Mouse (Mus musculus) adrenal gland, adult (tissue): ENCODE measurements at regions not wholly inside any gene's neighbourhood (a gene's known extent, or its start where the extent isn't known, plus 50 kb on each side); places are given as distances from the start of the nearest gene placed in this dataset.

Experiments
- DNase-seq, 2 experiments: peaks; one replicate each; pipeline ENCODE4 v3.0.0; 2022 to 2023; ENCODE audit warnings: low spot score in 1 of 2; ENCODE audit not compliant: inconsistent age in 2 of 2

DNA sequence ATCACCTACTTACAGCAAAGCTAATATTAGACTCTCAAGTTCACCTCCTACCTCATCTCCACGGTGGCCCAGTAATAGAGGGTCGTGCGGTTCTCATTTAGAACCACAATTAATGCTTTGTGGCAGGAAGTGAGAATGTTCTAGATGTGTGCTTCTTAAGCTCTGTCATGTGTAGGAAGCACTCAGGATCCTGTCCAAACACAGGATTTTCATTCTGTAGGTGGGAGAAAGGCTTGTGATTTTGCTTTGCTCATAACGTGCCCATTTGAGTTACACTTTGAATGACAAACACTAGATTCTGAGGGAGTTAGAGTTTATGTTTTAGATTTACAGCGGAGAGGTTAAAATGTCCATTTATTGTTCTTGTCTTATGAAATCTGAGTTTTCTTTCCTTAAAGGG is 308.0 kb upstream of the Gm15217 start:
- no peak for DNase-seq

DNA sequence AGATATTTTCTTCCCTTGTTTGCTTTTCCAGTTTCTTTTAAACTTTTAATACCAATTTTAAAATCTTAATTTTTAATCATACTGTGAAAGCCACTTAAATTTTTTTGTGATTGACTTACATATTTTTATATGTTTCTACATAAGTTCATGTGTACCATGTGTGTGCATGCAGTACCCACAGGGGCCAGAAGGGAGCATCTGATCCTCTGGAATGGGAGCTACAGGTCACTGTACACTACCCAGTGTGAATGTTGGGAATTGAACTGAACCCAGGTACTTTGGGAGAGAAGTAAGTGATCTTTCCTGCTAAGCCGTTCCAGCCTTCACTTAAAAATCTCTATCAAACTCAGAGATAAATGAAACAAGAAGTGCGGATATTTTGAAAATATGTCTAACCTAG is 302.5 kb upstream of the Gm15217 start:
- DNase-seq: no peak

DNA sequence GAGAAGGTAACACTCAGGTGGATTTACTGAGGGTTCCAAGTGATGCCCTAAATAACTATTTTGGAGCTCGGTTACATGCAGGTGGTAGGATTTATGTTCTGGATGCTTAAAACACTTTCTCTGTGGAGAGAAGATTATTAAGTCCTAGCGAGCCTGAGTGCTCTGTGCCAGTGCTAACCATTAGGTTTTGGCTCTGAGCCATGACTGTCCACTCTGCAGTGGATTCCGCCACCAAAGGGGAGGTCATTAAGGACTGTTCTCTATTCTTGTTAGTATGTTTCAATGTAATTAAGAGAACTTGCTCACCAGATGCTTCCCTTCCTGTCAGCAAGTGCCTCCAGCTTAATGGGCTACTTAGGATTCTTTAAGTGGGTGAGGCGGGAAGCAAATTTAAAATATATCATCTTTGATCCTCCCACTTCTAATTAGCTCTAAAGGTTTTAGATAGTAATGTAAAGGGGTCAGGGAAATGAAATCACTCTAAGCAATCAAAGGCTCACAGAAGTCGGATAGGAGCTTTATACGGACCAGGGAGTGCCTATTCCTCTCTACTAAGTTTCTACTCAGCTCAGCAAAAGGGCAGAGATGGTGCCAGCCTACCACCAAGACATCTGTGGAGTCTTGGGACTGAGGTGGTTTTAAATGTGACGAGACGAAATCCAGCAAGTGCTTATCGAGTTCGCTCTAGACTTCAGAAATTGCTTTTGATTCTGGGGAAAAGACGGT is 301.6 kb upstream of the Gm15217 start:
- no peak for DNase-seq

DNA sequence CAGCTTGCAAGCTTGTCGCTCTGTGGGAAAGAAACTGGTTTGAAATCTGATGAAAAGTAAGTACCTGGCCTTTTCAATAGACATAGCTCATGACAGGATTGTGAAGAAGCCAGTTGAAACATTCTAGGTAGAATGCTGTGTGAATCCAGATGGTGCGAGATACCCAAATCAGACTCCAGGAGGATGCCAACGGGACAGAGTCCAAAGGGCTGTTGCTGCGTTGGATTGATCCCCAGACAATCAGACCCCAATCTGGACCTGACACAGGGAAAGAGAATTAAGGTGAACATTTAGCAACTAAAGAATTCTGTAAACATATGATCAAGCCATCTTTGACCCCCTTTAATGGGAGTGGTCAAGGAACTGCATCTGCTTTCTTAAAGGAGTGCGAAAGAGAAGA is 296.6 kb upstream of the Gm15217 start:
- DNase-seq: no peak

DNA sequence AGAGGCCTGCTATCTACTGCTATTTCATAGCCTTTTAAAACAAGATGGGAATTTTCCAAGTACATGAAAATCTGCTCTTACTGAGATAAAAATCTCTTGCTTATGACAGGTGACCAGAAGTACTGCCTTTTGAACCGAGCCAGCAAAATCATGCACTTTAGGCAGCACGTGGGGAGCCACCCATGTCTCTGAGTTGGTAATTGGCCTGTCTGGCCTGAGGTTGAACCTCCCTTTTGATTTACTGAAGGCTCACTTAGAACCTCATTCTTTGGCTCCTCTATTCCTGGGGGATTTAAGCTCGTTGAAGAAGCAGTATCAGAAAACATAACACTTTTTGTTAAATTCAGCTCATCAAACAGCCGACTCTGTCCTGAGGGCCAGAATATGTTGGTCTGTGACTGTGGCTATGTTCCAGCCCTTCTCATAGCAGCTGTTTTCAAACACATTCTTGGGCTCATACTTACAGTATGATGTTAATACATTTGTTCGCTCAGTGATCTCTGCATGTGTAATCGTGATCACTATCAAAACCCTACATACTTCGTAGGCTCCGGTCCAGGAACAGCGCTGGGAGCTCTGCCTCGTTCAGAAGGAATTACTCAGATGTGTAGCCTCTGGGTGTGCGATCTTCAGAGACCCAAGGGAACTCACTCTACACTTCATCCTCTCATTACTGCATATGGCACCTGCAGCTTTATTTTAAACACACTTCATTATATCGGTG is 290.1 kb upstream of the Gm15217 start:
- no peak for DNase-seq

DNA sequence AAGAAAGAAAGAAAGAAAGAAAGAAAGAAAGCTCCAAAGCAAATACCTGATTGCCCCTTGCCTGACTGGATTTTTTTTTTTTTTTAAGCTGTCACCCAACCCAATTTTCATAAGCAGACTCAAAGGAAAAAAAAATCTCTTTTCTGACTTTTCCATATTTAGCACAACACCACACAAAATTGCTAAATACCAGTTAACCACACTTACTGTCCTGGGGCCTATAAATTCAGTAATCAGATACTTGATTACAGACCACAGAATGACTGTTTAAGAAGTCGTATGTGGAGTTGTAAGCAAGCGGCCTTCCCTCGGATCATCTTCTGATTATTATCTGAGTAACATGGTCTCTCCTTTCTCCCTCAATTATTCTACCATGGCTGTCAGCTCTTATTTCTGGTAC is 263.3 kb upstream of the Gm15217 start:
- DNase-seq: no peak

DNA sequence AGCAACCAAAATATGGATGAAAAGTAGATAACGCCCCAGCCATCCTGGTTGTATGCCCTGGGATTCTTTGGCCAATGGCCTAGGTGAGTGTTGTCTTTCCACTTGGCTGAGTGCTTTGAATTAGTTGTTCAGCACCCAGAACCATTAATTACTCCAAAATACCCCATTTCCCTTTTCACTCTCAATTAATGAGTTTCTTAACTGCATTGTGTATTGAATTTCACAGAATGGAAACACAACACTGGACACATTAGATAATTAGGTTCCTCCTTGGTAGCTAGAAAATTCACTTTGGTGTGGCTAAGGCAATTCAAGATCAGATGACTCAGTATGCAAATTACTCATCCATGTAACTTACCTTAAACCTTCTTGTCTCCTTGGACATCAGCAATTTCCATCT is 252.7 kb upstream of the Gm15217 start:
- no peak for DNase-seq

DNA sequence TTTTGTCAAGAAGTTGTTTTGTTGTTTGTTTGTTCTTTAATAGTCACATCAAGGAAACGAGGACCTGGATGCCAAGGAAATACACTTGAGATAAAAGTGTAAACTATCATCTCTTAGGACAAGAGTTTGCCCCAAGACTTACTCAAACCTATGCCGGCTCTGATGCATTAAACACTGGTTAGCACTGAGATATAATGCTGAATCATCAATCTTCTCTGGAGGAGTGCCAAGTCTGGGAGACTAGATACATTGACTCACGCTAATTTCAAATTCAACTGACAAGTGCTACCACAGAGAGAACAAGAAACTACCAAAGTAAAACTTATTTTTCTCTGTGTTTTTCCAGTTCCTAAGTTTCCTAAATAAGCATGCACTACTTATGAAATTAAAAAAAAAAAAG is 249.5 kb upstream of the Gm15217 start:
- peak in 1 of 2 experiments; percentile 49 for DNase-seq

DNA sequence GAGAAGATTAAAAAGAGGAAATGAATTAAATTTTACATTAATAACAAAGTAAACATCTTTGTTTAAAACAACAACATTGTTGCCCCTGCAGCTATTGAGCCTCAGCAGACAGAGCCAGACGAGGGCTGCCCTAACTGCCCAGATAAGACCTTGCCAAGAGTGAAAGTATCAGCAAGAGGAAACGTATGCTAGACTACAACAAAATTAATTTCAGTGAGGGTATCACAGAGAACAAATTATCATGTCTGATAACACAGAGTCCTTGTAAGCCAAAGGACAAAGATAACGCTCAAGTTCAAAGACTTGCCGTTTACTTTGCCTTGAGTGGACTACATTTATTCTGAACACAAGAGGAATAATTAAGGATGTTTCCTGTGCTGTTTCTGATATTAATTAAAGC is 235.0 kb upstream of the Gm15217 start:
- DNase-seq: peak in 1 of 2 experiments; percentile 49

DNA sequence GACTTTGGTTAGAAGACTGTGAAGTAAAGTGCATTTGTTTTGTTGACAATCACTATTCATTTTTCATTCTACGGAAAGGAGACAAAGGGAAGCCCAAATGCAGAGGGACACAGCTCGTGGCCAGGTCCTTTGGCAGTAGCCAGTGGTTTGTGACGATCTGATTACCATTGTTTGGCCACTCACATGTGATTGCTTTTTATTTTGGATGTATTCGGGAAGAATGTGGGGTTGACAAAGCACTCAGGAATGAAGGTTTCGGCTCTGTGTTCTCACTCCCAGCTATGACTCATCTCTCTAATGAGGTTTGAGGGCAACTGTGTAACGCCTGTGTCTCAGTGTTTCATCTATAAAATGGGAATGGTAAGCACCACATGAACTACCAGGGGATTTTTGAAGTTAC is 234.5 kb upstream of the Gm15217 start:
- DNase-seq: peak in 1 of 2 experiments; percentile 18

DNA sequence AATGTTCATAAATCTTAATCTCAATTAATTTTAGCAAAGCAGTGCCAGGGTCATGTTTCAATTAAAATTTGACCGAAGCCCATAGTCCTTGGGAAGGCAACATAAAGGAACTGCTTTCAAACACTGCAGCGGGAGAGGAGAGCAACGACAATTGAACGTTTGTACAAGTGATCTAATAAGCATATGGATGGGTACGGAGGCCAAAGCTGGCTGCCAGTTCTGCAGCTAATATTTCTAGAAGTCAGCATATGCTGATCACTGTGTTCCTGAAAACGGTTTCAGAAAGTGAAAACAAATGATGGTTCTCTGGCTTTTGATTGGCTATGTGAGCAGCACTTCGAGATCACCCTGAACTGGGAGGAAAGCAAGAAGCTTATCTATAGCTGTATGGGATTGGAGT is 233.6 kb upstream of the Gm15217 start:
- peak in 1 of 2 experiments; percentile 23 for DNase-seq

DNA sequence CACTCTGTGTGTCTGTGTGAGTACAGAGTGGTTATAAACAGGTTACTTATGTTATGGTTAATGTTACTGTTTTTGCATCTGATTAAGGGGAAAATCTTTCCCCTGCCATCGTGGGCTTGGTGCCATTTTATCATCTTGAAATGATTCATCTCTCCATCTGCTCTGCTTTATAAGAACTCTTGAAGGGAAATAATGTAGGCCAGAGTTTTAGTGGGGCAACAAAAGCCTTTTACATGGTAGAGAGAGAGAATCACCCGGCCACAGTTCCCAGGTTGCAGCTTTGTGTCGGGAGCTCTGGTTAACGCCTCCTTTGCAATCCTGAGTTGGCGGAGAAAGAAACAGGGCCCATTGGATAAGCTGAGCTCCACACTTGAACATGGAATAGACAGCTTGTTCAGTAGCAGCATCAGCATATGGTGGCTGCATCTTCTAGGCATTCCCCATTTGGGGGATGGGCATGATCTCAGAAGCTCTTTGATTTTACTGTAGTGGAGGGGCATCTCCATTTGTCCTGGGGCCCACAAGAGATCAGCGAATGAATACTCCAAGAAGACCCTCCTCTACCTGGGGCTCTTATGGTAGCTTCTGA is 230.0 kb upstream of the Gm15217 start:
- no peak for DNase-seq

DNA sequence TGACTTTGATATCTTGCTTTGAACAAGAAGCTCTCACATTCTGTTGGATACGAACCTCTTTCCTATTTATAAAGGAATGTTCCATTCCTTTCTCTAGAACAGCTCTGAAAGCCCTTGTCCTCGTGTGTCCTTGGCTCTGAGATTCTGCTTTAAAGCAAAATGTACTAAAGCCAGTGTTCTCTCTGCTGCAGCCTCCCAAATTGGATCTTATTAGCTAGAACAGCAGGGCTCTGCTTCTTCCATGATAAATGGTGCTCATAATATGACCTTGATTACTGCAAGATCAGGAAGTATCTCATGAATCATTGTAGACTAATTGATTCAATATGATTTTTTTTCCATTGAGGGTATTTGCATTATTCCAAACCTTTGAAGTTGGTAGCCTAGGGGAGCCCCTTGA is 220.5 kb upstream of the Gm15217 start:
- DNase-seq: peak; percentile 29 to 56

DNA sequence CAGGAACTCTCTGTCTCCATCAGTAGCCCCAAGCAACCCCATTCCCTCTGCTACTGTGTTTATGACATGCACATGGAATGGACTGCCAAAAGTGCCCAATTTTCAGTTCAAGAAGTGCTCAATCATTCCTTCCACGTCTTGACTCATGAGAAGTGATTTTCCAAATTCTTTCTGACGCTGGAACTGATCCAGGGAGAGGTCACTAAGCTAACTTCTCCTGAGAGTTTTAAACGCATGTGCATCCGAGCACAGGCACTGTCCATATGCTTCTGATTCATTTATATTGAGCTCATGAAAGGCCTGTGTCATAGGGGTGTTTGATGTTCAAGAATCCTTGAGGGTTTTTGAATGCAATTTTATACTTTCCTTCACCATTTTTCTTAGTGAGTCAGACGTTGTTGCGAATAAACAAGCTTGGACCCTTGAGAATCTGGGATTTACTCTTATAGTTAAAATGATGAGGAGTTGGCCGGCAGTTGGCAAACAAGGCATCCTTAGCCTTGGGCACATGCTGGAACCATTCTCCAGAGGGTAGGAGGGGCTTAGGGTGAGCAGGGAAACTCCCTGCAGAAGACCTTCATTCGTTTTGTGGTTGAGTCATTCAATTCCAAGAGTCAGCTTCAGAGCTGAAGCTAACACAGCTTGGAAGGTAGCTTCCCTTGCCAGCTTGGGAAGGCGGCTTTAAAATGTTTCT is 206.9 kb upstream of the Gm15217 start:
- DNase-seq: no peak

DNA sequence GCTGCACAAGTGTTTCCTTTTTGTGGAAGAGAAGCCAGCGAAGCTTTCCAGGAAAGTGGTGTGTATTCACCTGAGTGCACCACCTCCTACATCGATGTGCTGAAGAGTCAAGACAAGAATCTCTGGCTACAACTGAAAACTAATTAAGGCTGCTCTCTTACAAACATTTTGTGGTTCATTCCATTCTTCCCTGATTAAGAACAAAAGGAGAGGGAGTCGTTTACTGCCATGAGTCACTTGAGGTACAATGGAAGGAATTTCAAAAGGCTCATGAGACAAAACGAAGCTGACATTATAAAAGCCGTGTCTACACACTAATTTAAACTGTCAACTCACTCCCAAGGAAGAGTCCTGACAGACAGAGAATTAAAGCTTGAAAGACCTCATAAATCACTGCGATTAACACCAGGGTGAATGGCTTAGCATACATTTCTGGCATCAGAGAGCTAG is 206.3 kb upstream of the Gm15217 start:
- DNase-seq: no peak

DNA sequence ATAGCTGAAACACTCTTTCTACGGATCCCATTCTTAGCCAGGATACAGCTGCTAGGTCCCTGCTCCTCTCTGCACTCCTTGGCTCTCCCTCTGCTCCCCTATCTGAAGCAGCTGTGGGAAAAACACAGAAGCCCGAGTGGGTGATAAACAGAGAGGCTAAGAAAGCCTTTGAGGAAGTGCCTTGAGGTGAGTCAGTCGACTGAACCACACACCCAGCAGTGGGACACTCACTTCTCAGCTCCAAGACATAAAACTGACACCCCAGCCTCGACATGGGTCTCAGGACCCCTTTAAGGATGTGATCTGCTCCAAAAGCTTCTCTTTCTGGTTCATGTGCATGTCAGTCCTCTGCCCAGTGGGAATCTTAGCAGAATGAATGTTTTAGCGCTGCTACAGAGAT is 204.8 kb upstream of the Gm15217 start:
- DNase-seq: no peak

DNA sequence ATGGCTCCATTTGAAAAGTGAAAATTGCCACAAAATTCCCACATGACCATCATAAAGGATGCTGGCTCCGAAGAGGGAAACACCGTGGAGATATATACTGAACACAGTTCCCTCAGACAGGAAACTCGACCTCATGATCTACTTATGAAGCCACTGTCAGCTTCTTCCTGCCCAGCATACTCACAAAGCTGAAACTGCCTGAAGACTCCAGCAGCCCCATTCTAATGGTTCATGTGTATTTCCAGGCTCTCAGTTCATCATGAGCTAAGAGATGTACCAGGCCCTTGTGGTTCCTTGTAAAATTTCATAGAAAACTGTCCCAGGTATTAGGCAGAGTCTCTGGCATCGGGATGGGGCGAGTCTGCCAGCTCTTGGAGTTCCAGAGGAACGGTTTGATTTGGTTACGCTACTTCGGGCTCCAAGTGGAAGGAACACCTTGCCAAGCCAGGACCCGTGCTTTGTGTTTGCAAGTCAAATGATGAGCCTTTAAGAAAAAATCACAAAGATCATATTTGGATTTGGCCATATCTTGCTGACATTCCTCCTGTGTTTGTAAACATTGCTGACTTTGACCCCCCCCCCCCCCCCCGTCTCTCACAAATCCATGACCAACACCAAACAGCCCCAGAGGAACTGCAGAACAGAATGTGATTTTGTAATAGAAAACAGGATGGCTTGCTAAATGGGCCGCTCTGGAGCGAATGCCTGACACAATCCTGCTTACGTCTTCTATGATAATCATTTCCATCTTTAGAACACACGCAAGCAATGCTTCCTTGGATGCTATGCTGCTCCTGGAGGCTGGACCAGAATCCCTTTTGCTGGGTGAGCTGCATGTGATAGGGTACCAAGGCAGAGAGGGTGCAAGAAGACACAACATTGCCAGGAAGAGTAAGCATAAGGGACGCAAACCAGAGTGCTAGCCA is 203.7 kb upstream of the Gm15217 start:
- DNase-seq: no peak

DNA sequence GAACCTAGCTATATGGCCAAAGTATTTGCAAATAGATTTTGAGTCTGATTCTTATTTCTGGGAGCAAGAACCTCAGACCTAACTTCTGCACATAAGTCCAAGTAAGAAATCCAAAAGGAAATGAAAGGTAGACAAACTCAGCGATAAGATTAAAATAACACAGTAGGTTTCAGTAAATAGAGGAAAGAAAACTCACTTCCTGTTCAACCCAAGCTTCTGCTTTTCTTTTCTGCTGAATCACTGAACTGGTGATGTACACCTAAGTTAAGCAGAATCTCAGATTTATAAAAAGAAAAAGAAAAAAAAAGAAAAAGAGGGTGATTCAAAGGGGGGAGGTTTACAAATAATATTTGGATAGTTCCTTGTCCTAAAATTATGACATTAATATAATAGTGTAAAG is 200.2 kb upstream of the Gm15217 start:
- no peak for DNase-seq

DNA sequence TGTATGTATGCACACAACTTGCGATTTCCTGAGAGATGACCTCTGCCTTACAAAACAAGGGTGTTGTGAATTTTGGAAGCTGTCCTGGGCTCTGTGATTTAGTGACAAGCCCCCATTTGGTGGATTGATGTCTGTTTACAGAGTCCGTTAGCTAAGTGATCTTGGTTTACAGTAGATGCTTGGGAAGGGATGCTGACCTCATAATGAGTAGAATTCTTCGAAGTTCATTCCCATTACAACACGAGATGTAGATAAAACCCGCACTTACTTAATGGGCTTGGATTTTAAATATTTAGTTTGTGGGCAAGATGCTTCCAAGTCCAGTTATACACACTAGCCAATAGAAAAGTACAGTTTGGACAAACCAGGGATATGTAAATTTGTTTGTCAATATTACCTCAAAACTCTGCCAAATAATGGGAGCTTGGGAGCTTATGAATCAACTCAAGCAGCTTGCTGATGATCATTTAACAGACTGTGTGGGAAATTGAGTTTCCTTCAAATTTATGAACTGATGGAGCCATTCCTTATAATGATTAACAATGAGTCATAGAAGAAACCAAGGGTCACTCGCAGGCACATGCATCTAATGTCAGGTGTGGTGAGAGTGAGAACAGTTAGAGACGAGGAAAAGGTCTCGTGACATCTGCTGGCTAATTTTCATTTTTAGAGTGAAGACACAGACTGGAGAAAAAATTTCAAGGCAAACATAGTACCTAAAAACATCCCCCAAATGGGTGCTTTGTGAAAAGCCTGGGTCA is 187.4 kb upstream of the Gm15217 start:
- no peak for DNase-seq

DNA sequence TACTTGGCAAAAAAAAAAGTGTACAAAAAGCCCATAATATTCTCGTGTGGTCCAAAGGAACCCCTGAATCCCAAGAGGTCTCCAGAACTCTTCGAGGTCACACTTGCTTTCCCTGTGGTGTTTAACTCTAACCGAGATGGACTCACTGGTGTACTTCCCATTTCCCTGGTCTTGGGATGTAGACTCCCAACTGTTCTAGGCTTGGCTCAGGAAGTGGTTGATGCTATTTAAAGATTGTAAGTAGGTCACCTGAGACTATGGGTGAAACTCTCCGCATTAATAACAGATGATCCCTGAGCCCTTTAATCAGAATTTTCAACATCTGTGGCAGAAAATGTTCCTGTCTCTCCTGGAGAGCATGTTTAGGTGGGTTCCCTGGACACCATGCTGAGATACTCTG is 185.6 kb upstream of the Gm15217 start:
- DNase-seq: no peak
